In the genomic region with DNA sequence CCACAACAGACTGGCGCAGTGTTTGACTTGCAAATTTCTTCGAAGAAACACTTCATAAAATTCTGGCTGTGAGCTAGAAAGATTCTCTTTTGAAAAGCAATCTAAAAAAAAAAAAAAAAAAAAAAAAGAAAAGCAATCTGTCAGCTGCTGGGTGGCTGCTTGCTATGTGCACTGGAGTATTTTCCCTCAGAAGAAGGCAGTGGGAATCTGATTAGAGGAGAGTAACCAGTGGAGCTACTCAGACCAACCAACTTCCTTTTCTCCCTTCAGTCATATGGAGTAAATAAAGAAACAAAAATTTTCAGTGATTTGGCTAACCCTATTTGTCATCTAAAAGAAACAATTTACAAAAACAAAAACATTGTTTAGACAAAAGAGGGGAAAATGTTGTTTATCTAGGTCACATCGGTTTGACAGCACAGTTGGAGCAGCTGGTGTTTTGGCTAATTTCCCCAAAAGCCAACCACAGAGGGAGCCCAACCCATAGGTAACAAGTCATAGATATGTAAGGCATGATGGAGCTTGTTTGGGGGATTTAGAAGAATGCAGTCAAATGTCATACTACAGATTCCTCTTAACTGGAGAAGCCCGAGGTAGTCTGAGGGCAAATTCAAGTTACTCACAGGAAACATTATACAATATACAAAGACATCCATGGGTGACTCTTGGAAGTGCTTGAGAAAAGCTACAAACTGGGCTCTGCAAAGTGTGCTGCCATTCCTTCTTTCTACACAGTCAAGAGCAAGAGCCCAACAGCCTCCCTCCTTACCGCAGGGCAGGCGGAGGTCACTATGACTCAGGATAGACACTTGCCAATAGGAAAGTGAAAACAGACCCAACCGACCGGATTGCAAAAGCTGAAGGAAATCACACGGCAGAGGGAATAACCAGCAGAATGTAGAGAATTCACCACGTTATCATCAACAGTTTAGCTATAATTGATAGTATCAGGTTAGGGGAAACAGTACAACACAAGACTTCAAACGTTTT, we compare ENCODE assay signal across 8 mouse cellular contexts.
A peak's percentile ranks its signal among the peaks of the same experiment; 100 is the strongest.
DNase-seq lines count a peak whose midpoint lies in the region; ATAC-seq and TF ChIP-seq lines count a peak whose summit lies in the region.

No protein-coding gene starts in this region.

- H3K4me3 ChIP-seq in lung, adult 2 months (replicated peaks; ENCODE audit: extremely low read depth, low read depth, low read length): no peak overlapping the region

- no peak for TF ChIP-seq CTCF in lung, adult 2 months (IDR thresholded peaks at IDR 0.05; ENCODE audit: insufficient read depth, low read length)

- peak; percentile 4 for DNase-seq in embryo, embryonic 10.5 days (ENCODE audit: low spot score)
- no peak for DNase-seq in embryo, embryonic 9.5 days (ENCODE audit: extremely low spot score)
- peak; percentile 98 for DNase-seq in 3T3-L1 (ENCODE audit: low read depth, low spot score)
- peak; percentile 14 to 27 for DNase-seq in cerebellum, postnatal 25 days
- DNase-seq in lung, adult 2 months: peak; percentile 9
- no peak for DNase-seq in thymus, postnatal 0 days (ENCODE audit: low spot score)
- DNase-seq in layer of hippocampus, adult 11-12 months (ENCODE audit: low spot score): no peak

- no peak for ATAC-seq in granulocyte monocyte progenitor cell, adult 5-6 weeks (replicated peaks; ENCODE audit: poor library complexity, severe bottlenecking)

- WGBS in lung, adult 2 months: 41% methylated on average over 11 of the region's 11 CpGs

- no peak for TF ChIP-seq POLR2A in lung, adult 2 months (IDR thresholded peaks at IDR 0.05; ENCODE audit: borderline replicate concordance, extremely low read depth, low read depth, low read length)

- H3K4me1 ChIP-seq in lung, adult 2 months (ENCODE audit: control insufficient read depth, insufficient read depth, low read length): no peaks in the 10 kb centered on the region; the same call in 1 of the 2 replicates

Comparison
In these comparisons a context has a peak if more than half of its experiments do, and no peak if none do; other contexts are left out.
1. DNase-seq: peak in embryo, embryonic 10.5 days (single experiment), 3T3-L1 (single experiment), cerebellum, postnatal 25 days (2 of 2) and lung, adult 2 months (single experiment); none in embryo, embryonic 9.5 days (single experiment), thymus, postnatal 0 days (single experiment) and layer of hippocampus, adult 11-12 months (single experiment).